Mouse (Mus musculus) stomach, embryonic 15.5 days (tissue): ENCODE measurements around the gene Hdac9. TPM values are rescaled to one million over a fixed set of nuclear protein-coding genes. Genes with fewer than 3 reads are reported as not detected.

Experiments used
- ATAC-seq: fragments of 200-750 bp; cut with Nextera tagmentation; 2 replicates; pipeline ENCODE4 v1.8.0; 2017; ENCODE audit warnings: low read depth, moderate number of reproducible peaks, moderate TSS enrichment; ENCODE audit not compliant: insufficient read depth, low FRiP score
- H3K27ac ChIP-seq: fragments of 300-500 bp; sonication (generic); 2 replicates; pipeline ENCODE4 v1.5.1; 2015; ENCODE audit warnings: mild to moderate bottlenecking, inconsistent platforms
- H3K27me3 ChIP-seq: fragments of 300-500 bp; sonication (generic); replicated peaks from 2 replicates; pipeline ENCODE4 v1.6.1; 2015; ENCODE audit warnings: inconsistent platforms
- H3K36me3 ChIP-seq: fragments of 300-500 bp; sonication (generic); 2 replicates; pipeline ENCODE4 v1.6.1; 2015; ENCODE audit warnings: inconsistent platforms
- H3K4me1 ChIP-seq: fragments of 300-500 bp; sonication (generic); 2 replicates; pipeline ENCODE4 v1.6.1; 2015; ENCODE audit warnings: inconsistent platforms
- H3K4me2 ChIP-seq: fragments of 300-500 bp; sonication (generic); 2 replicates; pipeline ENCODE4 v1.6.1; 2015; ENCODE audit warnings: mild to moderate bottlenecking, inconsistent platforms
- H3K4me3 ChIP-seq: fragments of 300-500 bp; sonication (generic); replicated peaks from 2 replicates; pipeline ENCODE4 v1.5.1; 2015; ENCODE audit warnings: inconsistent platforms
- H3K9ac ChIP-seq: fragments of 300-500 bp; sonication (generic); 2 replicates; pipeline ENCODE4 v1.6.1; 2015; ENCODE audit warnings: inconsistent platforms
- H3K9me3 ChIP-seq: fragments of 300-500 bp; sonication (generic); 2 replicates; pipeline ENCODE4 v1.6.1; 2016; ENCODE audit warnings: inconsistent platforms
- WGBS: fragments of 180-500 bp; shearing (Covaris S2); methylation state at CpG from one replicate; pipeline ENCODE4 v1.1.7; 2015; 5-methylcytosine and 5-hydroxymethylcytosine counted together
- polyA plus RNA-seq: library from polyadenylated mRNA; unstranded; fragments of >200 nt; fragmentation: Nextera tagmentation; extraction: Ambion mirVana; gene quantifications from 2 replicates; pipeline ENCODE4 v1.2.1, GENCODE M21; 2015

The Hdac9 gene
- polyA plus RNA-seq, 1 experiment from 2014 or later: 4.9 TPM

DNA sequence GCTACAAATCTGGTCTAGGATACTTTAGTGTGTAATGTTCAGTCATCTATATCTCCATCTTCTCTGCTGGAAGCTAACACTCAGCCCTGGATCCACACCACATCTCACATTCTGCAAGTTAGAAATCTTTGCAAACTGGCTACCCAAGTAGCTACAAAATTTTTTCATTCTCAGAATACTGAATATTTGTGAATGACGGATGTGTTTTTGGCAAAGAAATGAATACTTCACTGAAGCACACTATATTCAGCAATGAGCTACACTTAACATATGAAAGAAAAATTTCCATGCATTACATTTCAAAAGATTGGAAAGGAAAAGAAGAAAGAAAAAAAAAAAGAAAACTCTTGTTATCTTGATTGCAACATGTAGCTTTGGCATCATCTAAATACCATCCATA lies 410.6 kb downstream of the Hdac9 start:
- H3K4me1 ChIP-seq: no peaks in the 10 kb centered on the region
- no peaks in the 10 kb centered on the region for H3K9me3 ChIP-seq
- no peak for ATAC-seq
- no peak overlapping the region for H3K9ac ChIP-seq
- no peak overlapping the region for H3K4me2 ChIP-seq
- no peaks in the 10 kb centered on the region for H3K36me3 ChIP-seq
- H3K27me3 ChIP-seq: no peaks in the 10 kb centered on the region
- H3K4me3 ChIP-seq: no peak overlapping the region
- H3K27ac ChIP-seq: no peak overlapping the region
- WGBS: 94% methylated on average over 1 of the region's 1 CpGs

DNA sequence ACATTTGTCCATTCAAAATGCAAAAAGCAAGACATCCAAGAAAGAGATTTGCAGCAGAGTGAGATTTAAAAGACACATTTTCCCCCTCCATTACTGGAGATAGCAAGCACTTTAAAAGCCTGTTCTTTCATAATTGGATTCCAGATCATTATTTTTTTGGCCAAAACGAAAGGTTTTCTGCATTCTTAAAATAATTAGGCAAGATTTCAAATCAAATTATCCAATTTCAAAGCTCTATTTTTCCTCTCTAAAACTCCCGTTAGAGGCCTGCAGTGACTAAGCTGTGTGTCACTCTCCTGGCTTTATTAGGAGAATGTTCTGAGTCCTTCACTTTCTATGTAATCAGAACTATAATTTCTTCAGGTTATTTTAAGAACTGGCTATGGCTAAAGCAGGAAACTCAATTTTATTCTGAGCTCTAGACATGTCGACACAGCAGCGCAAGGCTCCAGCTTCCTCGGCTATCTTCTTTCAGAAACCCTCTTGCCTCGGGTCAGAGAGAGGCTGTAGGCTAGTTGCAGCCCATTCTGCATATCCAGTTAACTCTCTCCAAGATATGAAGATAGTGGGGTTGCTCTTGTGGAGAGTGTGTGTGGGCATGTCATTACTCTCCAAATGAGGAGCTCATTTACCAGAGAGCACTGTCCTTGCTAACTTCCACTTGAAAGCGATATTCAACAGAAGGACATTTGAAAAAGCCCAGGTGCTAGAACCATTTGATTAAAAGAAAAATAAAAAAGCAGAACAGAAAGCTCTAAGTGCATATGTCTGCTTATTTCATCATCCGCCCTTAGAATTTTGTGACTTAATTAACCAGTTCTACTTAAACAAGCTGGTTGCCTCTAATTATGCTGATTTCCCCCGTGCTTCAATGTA lies 417.9 kb downstream of the Hdac9 start:
- no peak for ATAC-seq
- Histone ChIP-seq H3K4me1 (no peaks in the 10 kb centered on the region), H3K27ac (0 out of 2 replicates have a peak overlapping the region, but pooled peaks have one; percentile 3), H3K9me3 (no peaks in the 10 kb centered on the region), H3K9ac (no peak overlapping the region), H3K27me3 (no peaks in the 10 kb centered on the region), H3K4me2 (no peak overlapping the region), H3K4me3 (no peak overlapping the region), H3K36me3 (no peaks in the 10 kb centered on the region)
- WGBS: 58% methylated on average over 9 of the region's 9 CpGs

DNA sequence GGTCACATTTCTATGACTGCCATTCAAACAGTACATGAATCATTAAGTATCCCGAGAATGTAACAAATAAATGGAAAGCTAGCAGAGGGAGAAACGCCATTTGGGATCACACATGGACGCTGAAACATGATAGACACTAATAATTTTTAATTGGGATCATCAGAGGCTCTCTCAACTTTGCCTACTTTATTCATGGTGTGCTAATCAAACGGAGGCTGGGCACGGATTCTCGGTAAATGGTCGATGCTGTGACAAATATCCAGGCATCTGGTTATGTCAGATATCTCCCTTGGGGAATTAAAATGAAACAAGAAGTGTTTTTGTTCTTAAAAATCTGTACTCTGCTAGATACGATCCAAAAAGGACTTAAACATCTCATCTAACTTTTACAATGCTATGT lies 418.6 kb downstream of the Hdac9 start:
- Histone ChIP-seq H3K9me3 (no peaks in the 10 kb centered on the region), H3K4me1 (no peaks in the 10 kb centered on the region), H3K27me3 (no peaks in the 10 kb centered on the region), H3K4me2 (no peak overlapping the region), H3K9ac (no peak overlapping the region), H3K27ac (no peak overlapping the region), H3K4me3 (no peak overlapping the region), H3K36me3 (no peaks in the 10 kb centered on the region)
- WGBS: 75% methylated on average over 8 of the region's 8 CpGs
- ATAC-seq: no peak

DNA sequence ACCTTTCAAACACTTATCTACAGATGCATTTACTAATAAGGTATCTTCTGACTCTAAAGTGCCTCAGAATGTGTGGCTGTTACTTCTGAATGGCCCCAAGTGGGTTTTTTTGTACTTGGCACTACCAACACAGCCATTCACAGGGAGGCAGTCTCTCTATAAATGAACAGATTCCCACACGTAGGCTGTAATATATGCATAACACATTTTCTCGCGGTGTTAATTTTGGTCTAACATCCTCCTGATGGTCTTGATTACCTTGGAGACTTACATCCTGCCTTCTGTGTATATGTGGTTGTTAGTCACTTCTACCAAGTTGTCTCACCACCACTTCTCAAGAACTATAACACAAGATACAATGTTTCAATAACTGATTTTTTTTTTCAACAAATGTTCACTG lies 419.2 kb downstream of the Hdac9 start:
- no peak for ATAC-seq
- Histone ChIP-seq H3K4me1 (no peaks in the 10 kb centered on the region), H3K36me3 (no peaks in the 10 kb centered on the region), H3K9ac (no peak overlapping the region), H3K4me3 (no peak overlapping the region), H3K27ac (no peak overlapping the region), H3K9me3 (no peaks in the 10 kb centered on the region), H3K4me2 (no peak overlapping the region), H3K27me3 (no peaks in the 10 kb centered on the region)
- WGBS: 84% methylated on average over 3 of the region's 3 CpGs

DNA sequence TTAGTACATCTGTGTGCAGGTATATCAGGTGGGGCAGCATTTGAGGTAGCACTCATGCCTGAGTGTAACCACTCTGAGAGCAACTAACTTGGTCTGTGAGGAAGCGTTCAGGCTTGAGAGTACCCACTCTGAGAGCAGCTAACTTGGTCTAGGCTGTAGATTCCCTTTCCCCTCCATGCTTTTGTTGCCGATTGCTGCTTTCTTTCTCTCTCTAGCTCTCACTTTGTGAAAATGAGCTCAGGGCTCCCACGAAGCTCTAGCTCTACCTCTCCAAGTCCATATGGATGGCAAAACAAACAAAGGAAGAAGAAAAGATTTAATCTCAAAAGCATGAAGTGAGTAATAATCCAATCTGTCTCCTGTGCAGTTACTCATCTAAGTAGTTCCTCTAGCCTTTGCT lies 421.0 kb downstream of the Hdac9 start:
- Histone ChIP-seq H3K4me1 (no peaks in the 10 kb centered on the region), H3K9me3 (no peaks in the 10 kb centered on the region), H3K4me3 (no peak overlapping the region), H3K4me2 (no peak overlapping the region), H3K27ac (no peak overlapping the region), H3K9ac (no peak overlapping the region), H3K36me3 (no peaks in the 10 kb centered on the region), H3K27me3 (no peaks in the 10 kb centered on the region)
- 46% methylated on average over 3 of the region's 3 CpGs for WGBS
- ATAC-seq: no peak

DNA sequence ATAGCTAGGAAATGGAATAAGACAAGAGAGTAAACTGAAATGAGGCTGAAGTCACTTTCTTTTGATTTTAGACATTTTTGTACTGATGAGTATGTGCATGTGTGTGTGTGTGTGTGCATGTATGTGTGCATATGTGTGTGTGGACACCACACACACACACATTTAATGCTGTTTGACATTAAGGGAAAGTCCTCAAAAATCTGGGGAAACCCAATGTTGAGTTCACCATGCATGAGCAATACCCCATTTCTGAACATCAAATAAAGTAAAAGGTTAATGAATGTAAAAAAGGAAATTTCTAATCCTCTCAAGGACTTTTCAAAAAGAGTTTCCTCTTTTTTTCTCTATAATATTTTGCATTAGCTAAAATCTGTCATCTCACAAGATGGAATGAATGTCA lies 427.3 kb downstream of the Hdac9 start:
- Histone ChIP-seq H3K36me3 (no peaks in the 10 kb centered on the region), H3K27me3 (no peaks in the 10 kb centered on the region), H3K27ac (no peak overlapping the region), H3K4me3 (no peak overlapping the region), H3K9ac (no peak overlapping the region), H3K4me1 (no peaks in the 10 kb centered on the region), H3K9me3 (no peaks in the 10 kb centered on the region), H3K4me2 (no peak overlapping the region)
- no peak for ATAC-seq

DNA sequence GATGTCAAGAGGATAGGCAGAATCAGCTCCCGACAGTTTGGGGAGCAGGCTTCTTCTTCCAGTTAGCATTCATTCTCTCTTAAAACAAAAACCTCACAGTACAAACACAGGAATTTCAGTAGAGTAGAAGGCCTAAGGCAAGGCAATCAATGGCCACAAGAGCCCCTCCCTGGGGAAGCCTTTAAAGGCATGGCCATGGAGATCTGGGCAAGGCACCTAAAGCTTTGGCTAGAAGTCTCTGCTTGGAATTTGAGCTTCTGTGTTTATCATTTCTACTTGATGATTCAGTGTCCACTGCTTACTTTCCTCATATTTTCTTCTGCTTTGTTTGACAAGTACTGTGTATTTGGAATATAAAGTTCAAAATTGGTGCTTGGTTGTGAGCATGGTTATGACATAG lies 429.2 kb downstream of the Hdac9 start:
- no peak overlapping the region for H3K9ac ChIP-seq
- no peaks in the 10 kb centered on the region for H3K36me3 ChIP-seq
- H3K27ac ChIP-seq: no peak overlapping the region
- no peak overlapping the region for H3K4me2 ChIP-seq
- H3K4me1 ChIP-seq: no peaks in the 10 kb centered on the region
- H3K4me3 ChIP-seq: no peak overlapping the region
- H3K27me3 ChIP-seq: no peaks in the 10 kb centered on the region
- 85% methylated on average over 1 of the region's 1 CpGs for WGBS
- H3K9me3 ChIP-seq: no peaks in the 10 kb centered on the region
- no peak for ATAC-seq

DNA sequence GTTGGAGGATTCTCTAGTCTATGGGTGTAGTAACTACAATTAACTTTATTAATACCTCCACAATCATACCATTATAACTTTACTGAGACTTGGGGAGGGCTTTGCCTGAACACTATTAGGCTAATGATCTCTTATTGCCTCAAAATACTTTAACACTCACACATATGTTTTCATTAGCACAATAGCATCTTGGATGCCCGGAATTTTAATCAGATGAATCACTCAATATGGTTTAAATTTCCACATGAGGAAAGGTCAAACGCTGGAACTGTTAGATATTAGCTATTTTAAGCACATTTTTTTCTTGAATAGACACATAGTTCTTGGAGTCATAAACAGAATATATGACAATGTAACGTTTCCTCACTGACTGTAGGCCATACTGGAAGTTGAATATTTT lies 429.9 kb downstream of the Hdac9 start:
- WGBS: 57% methylated on average over 3 of the region's 3 CpGs

DNA sequence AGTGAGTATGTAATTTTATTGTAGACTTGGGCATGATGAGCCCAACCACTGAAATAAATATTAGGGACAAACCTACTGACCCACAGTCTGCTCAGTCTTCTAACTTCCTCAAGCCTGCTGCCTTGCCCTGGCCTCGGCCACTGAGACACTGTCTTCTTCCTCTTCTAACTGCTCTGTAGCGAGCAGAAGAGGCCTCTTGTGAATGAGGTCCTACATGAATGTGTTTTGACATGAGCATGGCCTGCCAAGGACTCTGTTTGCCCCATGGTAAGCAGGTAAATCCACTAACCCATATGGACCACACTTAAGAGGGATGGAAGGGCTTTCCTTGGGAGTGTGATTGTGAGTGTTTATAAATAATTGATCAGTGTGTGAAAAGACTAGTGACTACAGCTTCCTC lies 430.9 kb downstream of the Hdac9 start:
- no peak for ATAC-seq
- Histone ChIP-seq H3K9ac (no peak overlapping the region), H3K4me3 (no peak overlapping the region), H3K36me3 (no peaks in the 10 kb centered on the region), H3K27ac (no peak overlapping the region), H3K9me3 (no peaks in the 10 kb centered on the region), H3K4me2 (no peak overlapping the region), H3K4me1 (no peaks in the 10 kb centered on the region), H3K27me3 (no peaks in the 10 kb centered on the region)
- 70% methylated on average over 2 of the region's 2 CpGs for WGBS

More for the DNA sequence above, 429.9 kb downstream of the Hdac9 start:
- Histone ChIP-seq H3K4me3 (no peak overlapping the region), H3K27ac (no peak overlapping the region), H3K4me2 (no peak overlapping the region), H3K9me3 (no peaks in the 10 kb centered on the region), H3K27me3 (no peaks in the 10 kb centered on the region), H3K4me1 (no peaks in the 10 kb centered on the region), H3K9ac (no peak overlapping the region), H3K36me3 (no peaks in the 10 kb centered on the region)
- no peak for ATAC-seq

DNA sequence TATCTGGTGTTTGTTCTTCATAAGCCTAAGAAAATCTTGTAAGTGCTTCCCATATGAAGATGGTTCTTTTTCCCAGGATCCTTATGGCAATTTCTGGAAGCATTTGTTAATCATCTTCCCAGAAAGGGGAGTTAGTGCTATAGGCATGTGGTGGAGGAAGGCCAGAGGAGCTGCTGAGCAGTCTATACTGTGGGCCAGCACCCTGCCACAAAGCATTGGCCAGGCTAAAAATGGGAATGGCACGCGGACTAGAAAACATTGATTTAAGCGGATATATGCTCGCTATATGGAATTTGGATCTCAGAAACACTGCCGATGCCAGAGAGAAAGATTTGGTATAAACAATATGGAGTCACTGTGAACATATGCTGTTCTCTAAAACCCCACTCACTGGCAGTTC lies 435.2 kb downstream of the Hdac9 start:
- no peak for ATAC-seq

DNA sequence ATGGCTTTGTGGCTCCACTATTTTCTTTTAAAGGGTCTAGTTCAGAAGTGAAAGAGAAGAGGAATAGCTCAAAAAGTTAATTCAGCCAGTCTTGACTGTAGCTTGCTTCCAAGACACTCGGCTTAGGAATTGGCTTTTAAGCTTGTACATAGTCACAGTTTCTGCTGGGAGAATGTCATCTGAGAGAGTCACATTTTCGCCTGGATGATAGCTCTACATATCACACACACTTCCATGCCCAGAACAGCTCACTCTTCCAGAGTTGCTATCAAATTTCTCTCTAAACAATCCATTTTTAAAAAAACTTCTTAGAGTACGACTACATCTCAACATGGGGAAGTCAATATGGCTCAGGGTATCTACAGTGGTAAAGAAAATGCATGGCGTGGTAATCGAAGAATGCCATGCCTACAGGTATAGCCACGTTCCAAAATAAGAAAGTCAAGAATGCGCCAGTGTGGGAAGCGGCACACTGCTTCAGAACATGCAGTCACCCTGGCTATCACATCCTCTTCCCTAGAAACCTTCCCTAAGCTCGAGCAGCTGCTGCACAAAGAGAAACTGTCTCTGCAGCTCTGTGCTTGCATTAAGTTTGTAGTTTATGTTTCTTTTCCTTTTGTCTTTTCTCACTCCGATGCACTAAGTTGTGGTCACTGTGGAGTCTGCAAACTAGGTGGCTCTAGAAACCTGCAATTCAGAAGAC lies 443.8 kb downstream of the Hdac9 start:
- H3K9me3 ChIP-seq: no peaks in the 10 kb centered on the region
- no peak overlapping the region for H3K4me2 ChIP-seq
- H3K4me1 ChIP-seq: no peaks in the 10 kb centered on the region
- no peaks in the 10 kb centered on the region for H3K27me3 ChIP-seq
- no peak for ATAC-seq
- H3K4me3 ChIP-seq: no peak overlapping the region
- H3K36me3 ChIP-seq: no peaks in the 10 kb centered on the region
- H3K27ac ChIP-seq: no peak overlapping the region
- 76% methylated on average over 10 of the region's 10 CpGs for WGBS
- no peak overlapping the region for H3K9ac ChIP-seq

More for the DNA sequence above, 435.2 kb downstream of the Hdac9 start:
- H3K9me3 ChIP-seq: no peaks in the 10 kb centered on the region
- WGBS: 86% methylated on average over 5 of the region's 5 CpGs
- no peak overlapping the region for H3K9ac ChIP-seq
- H3K36me3 ChIP-seq: no peaks in the 10 kb centered on the region
- H3K27ac ChIP-seq: no peak overlapping the region
- no peaks in the 10 kb centered on the region for H3K4me1 ChIP-seq
- H3K4me2 ChIP-seq: no peak overlapping the region
- H3K27me3 ChIP-seq: no peaks in the 10 kb centered on the region
- no peak overlapping the region for H3K4me3 ChIP-seq

DNA sequence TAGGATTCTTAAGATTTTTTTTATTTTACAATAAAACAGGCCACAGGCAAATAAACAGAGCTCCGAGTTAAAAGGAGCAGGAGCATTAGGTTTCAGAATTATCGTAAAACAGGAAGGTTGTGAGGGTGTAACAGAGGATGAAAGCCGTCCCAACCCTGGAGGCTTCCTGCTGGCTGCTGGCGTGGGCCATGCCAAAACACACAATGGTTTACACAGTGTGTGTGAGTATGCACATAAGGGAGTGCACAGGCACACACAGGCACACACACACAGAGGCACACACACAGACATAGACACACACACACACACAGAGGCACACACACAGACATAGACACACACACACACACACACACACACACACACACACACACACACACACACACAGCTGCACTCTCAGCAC lies 444.4 kb downstream of the Hdac9 start:
- no peak overlapping the region for H3K4me3 ChIP-seq
- no peaks in the 10 kb centered on the region for H3K9me3 ChIP-seq
- no peak overlapping the region for H3K4me2 ChIP-seq
- WGBS: 43% methylated on average over 4 of the region's 4 CpGs
- H3K27ac ChIP-seq: no peak overlapping the region
- no peaks in the 10 kb centered on the region for H3K4me1 ChIP-seq
- no peak for ATAC-seq
- H3K36me3 ChIP-seq: no peaks in the 10 kb centered on the region
- H3K9ac ChIP-seq: no peak overlapping the region
- no peaks in the 10 kb centered on the region for H3K27me3 ChIP-seq
